Mouse (Mus musculus): Measurements from ENCODE around the gene Olfr1359. TPM values are rescaled to one million over a fixed set of nuclear protein-coding genes. Genes with fewer than 3 reads are reported as not detected.
"Not testable (repeated sequence)": the region's sequence is repeated elsewhere in the genome, so short reads cannot be mapped to it uniquely, and the experiment has no call there.

Olfr1359 gene
- polyA plus RNA-seq, 1 experiment from 2014 or later = not detected

- Histone ChIP-seq H3K36me3 (ENCODE audit: control insufficient read depth, insufficient read depth, low read length) (no peaks in the 10 kb centered on the region), H3K27me3 (replicated peaks; ENCODE audit: control insufficient read depth, insufficient read depth, low read length) (no peaks in the 10 kb centered on the region), H3K4me1 (replicated peaks; ENCODE audit: control insufficient read depth, insufficient read depth, low read length) (peaks cover 18% of the 10 kb centered on the region), H3K4me3 (ENCODE audit: low read depth, low read length) (peak overlapping the region; percentile 50), H3K4me2 (ENCODE audit: low read length) (peak overlapping the region; percentile 91), H3K27ac (ENCODE audit: low read depth) (peak overlapping the region; percentile 98), H3K9ac (ENCODE audit: low read length) (peak overlapping the region; percentile 73), H3K9me3 (ENCODE audit: control insufficient read depth, low read length) (no peaks in the 10 kb centered on the region)
- under 1% methylated on average over 20 of the region's 22 CpGs for WGBS
- DNase-seq (ENCODE audit: low spot score) (peak; percentile 73), ATAC-seq (replicated peaks; ENCODE audit: low FRiP score, low TSS enrichment, low read depth) (no peak)
Measured at GRCm38 (mm10) chr13:21715131-21715863, 17.4 kb downstream of the Olfr1359 start.

GRCm38 (mm10) chr13:21715864-21716539, 18.1 kb downstream of the Olfr1359 start, which contains the start of the genes Hist1h2bl and Hist1h2ai:
Hist1h2bl (minus strand) TSS chr13:21716143.
Hist1h2ai (plus strand) TSS chr13:21716422.
- Histone ChIP-seq H3K4me2 (ENCODE audit: low read length) (peak within 1 kb of the TSS; percentile 91), H3K9ac (ENCODE audit: low read length) (peak within 1 kb of the TSS; percentile 91), H3K4me3 (ENCODE audit: low read depth, low read length) (peak within 1 kb of the TSS; percentile 50), H3K4me1 (replicated peaks; ENCODE audit: control insufficient read depth, insufficient read depth, low read length) (peaks cover 22% of the 10 kb centered on the region), H3K27ac (ENCODE audit: low read depth) (peak within 1 kb of the TSS; percentile 98)
- H3K27me3 ChIP-seq (replicated peaks; ENCODE audit: control insufficient read depth, insufficient read depth, low read length); H3K36me3 ChIP-seq (ENCODE audit: control insufficient read depth, insufficient read depth, low read length); H3K9me3 ChIP-seq (ENCODE audit: control insufficient read depth, low read length): not testable (repeated sequence)
- under 1% methylated on average over 28 of the region's 50 CpGs for WGBS
- DNase-seq (ENCODE audit: low spot score) = peak; percentile 83
- peak; percentile 89 for ATAC-seq (replicated peaks; ENCODE audit: low FRiP score, low TSS enrichment, low read depth)

- peak; percentile 78 for DNase-seq (ENCODE audit: low spot score)
- not testable (repeated sequence) for H3K27me3 ChIP-seq (replicated peaks; ENCODE audit: control insufficient read depth, insufficient read depth, low read length); ATAC-seq (replicated peaks; ENCODE audit: low FRiP score, low TSS enrichment, low read depth); H3K9me3 ChIP-seq (ENCODE audit: control insufficient read depth, low read length); H3K36me3 ChIP-seq (ENCODE audit: control insufficient read depth, insufficient read depth, low read length)
- 0% methylated on average over 9 of the region's 38 CpGs for WGBS
- peaks cover 24% of the 10 kb centered on the region for H3K4me1 ChIP-seq (replicated peaks; ENCODE audit: control insufficient read depth, insufficient read depth, low read length)
- peak overlapping the region; percentile 98 for H3K27ac ChIP-seq (ENCODE audit: low read depth)
- H3K9ac ChIP-seq (ENCODE audit: low read length) = peak overlapping the region; percentile 91
- peak overlapping the region; percentile 50 for H3K4me3 ChIP-seq (ENCODE audit: low read depth, low read length)
- H3K4me2 ChIP-seq (ENCODE audit: low read length) = peak overlapping the region; percentile 82
Measured at GRCm38 (mm10) chr13:21716540-21717391, 18.9 kb downstream of the Olfr1359 start.

- ATAC-seq (replicated peaks; ENCODE audit: low FRiP score, low TSS enrichment, low read depth) (peak; percentile 38), DNase-seq (ENCODE audit: low spot score) (peak; percentile 94)
- 1% methylated on average over 28 of the region's 56 CpGs for WGBS
- H3K4me1 ChIP-seq (replicated peaks; ENCODE audit: control insufficient read depth, insufficient read depth, low read length) = peaks cover 27% of the 10 kb centered on the region
- H3K27ac ChIP-seq (ENCODE audit: low read depth) = peak within 1 kb of the TSS; percentile 98
- peak within 1 kb of the TSS; percentile 91 for H3K9ac ChIP-seq (ENCODE audit: low read length)
- peak within 1 kb of the TSS; percentile 50 for H3K4me3 ChIP-seq (ENCODE audit: low read depth, low read length)
- not testable (repeated sequence) for H3K27me3 ChIP-seq (replicated peaks; ENCODE audit: control insufficient read depth, insufficient read depth, low read length); H3K9me3 ChIP-seq (ENCODE audit: control insufficient read depth, low read length); H3K36me3 ChIP-seq (ENCODE audit: control insufficient read depth, insufficient read depth, low read length)
- peak within 1 kb of the TSS; percentile 82 for H3K4me2 ChIP-seq (ENCODE audit: low read length)
Measured at GRCm38 (mm10) chr13:21717397-21718357, 19.8 kb downstream of the Olfr1359 start, which contains the start of gene Hist1h3h. Hist1h3h (plus strand) TSS chr13:21717659.

GRCm38 (mm10) chr13:21718381-21719080, 20.6 kb downstream of the Olfr1359 start:
- Histone ChIP-seq H3K9ac (ENCODE audit: low read length) (peak overlapping the region; percentile 86), H3K9me3 (ENCODE audit: control insufficient read depth, low read length) (no peaks in the 10 kb centered on the region), H3K36me3 (ENCODE audit: control insufficient read depth, insufficient read depth, low read length) (no peaks in the 10 kb centered on the region), H3K4me1 (replicated peaks; ENCODE audit: control insufficient read depth, insufficient read depth, low read length) (peaks cover 31% of the 10 kb centered on the region), H3K27ac (ENCODE audit: low read depth) (peak overlapping the region; percentile 87), H3K27me3 (replicated peaks; ENCODE audit: control insufficient read depth, insufficient read depth, low read length) (no peaks in the 10 kb centered on the region), H3K4me3 (ENCODE audit: low read depth, low read length) (peak overlapping the region; percentile 38), H3K4me2 (ENCODE audit: low read length) (peak overlapping the region; percentile 78)
- 60% methylated on average over 4 of the region's 4 CpGs for WGBS
- peak; percentile 63 for DNase-seq (ENCODE audit: low spot score)
- ATAC-seq (replicated peaks; ENCODE audit: low FRiP score, low TSS enrichment, low read depth) = no peak

GRCm38 (mm10) chr13:21721107-21721756, 23.3 kb downstream of the Olfr1359 start:
- WGBS = 2% methylated on average over 21 of the region's 44 CpGs
- Histone ChIP-seq H3K9ac (ENCODE audit: low read length) (peak overlapping the region; percentile 69), H3K4me1 (replicated peaks; ENCODE audit: control insufficient read depth, insufficient read depth, low read length) (peaks cover 26% of the 10 kb centered on the region), H3K4me2 (ENCODE audit: low read length) (peak overlapping the region; percentile 74), H3K4me3 (ENCODE audit: low read depth, low read length) (peak overlapping the region; percentile 35), H3K27ac (ENCODE audit: low read depth) (peak overlapping the region; percentile 93)
- not testable (repeated sequence) for H3K9me3 ChIP-seq (ENCODE audit: control insufficient read depth, low read length); H3K36me3 ChIP-seq (ENCODE audit: control insufficient read depth, insufficient read depth, low read length); H3K27me3 ChIP-seq (replicated peaks; ENCODE audit: control insufficient read depth, insufficient read depth, low read length)
- DNase-seq (ENCODE audit: low spot score) = peak; percentile 72
- peak; percentile 21; the same call in 1 of the 2 replicates for ATAC-seq (replicated peaks; ENCODE audit: low FRiP score, low TSS enrichment, low read depth)

- Histone ChIP-seq H3K27ac (ENCODE audit: low read depth) (peak within 1 kb of the TSS; percentile 93), H3K4me1 (replicated peaks; ENCODE audit: control insufficient read depth, insufficient read depth, low read length) (peaks cover 26% of the 10 kb centered on the region), H3K9ac (ENCODE audit: low read length) (peak within 1 kb of the TSS; percentile 69), H3K4me3 (ENCODE audit: low read depth, low read length) (peak within 1 kb of the TSS; percentile 35), H3K4me2 (ENCODE audit: low read length) (peak within 1 kb of the TSS; percentile 74)
- under 1% methylated on average over 34 of the region's 37 CpGs for WGBS
- ATAC-seq (replicated peaks; ENCODE audit: low FRiP score, low TSS enrichment, low read depth) = peak; percentile 95
- not testable (repeated sequence) for H3K9me3 ChIP-seq (ENCODE audit: control insufficient read depth, low read length); H3K36me3 ChIP-seq (ENCODE audit: control insufficient read depth, insufficient read depth, low read length); H3K27me3 ChIP-seq (replicated peaks; ENCODE audit: control insufficient read depth, insufficient read depth, low read length)
- peak; percentile 86 for DNase-seq (ENCODE audit: low spot score)
Measured at GRCm38 (mm10) chr13:21721757-21722372, 24.0 kb downstream of the Olfr1359 start, which contains the start of gene Hist1h2bm. Hist1h2bm (plus strand) TSS chr13:21722044.

All from intestine, embryonic 14.5 days (tissue).